Mouse (Mus musculus) CH12.LX (cell line): ENCODE results near the gene Ogdhl. TPM values are rescaled to one million over a fixed set of nuclear protein-coding genes. Genes with fewer than 3 reads are reported as not detected.

ENCODE experiments used
- DNase-seq: peaks from one replicate; pipeline ENCODE4 v3.0.0-alpha.2; 2013; ENCODE audit errors: extremely low read depth
- H3K27ac ChIP-seq: 2 replicates; pipeline ENCODE4 v1.5.1; 2012; ENCODE audit warnings: low read depth, mild to moderate bottlenecking, control low read depth, moderate library complexity; ENCODE audit not compliant: insufficient read depth
- H3K27me3 ChIP-seq: replicated peaks from 2 replicates; pipeline ENCODE3; 2012; ENCODE audit warnings: inconsistent platforms
- H3K36me3 ChIP-seq, 2 experiments: replicated peaks in 1 of 2; 2 replicates each; pipeline versions ENCODE3 to v1.6.1; 2012; ENCODE audit warnings: inconsistent platforms in 1 of 2, low read length in 1 of 2, mild to moderate bottlenecking in 1 of 2, mixed read lengths in 1 of 2, moderate library complexity in 1 of 2; ENCODE audit not compliant: control insufficient read depth in 1 of 2, insufficient read depth in 1 of 2
- H3K4me1 ChIP-seq, 2 experiments: 2 replicates each; pipeline ENCODE4 v1.6.1; 2012; ENCODE audit warnings: inconsistent platforms in 1 of 2, moderate library complexity in 1 of 2; ENCODE audit not compliant: insufficient read depth in 2 of 2, control insufficient read depth in 1 of 2
- H3K4me2 ChIP-seq: 2 replicates; pipeline ENCODE4 v1.6.1; 2012; ENCODE audit warnings: low read depth, mild to moderate bottlenecking, control low read depth; ENCODE audit not compliant: poor library complexity, insufficient read depth, severe bottlenecking
- H3K4me3 ChIP-seq, 3 experiments: fragments of 150-350 bp in 1 of 3; sonication (generic) in 1 of 3; replicated peaks in 1 of 3; 2 replicates each; pipeline versions ENCODE3 to v1.5.1; 2011 to 2012; ENCODE audit warnings: low read depth in 2 of 3, low read length in 2 of 3, mild to moderate bottlenecking in 2 of 3, moderate library complexity in 2 of 3, control low read depth in 1 of 3, improper control_type of control experiment in 1 of 3, inconsistent platforms in 1 of 3, mixed read lengths in 1 of 3; ENCODE audit not compliant: poor library complexity in 1 of 3
- H3K79me2 ChIP-seq: replicated peaks from 2 replicates; pipeline ENCODE4 v1.6.1; 2012; ENCODE audit warnings: mild to moderate bottlenecking, moderate library complexity; ENCODE audit not compliant: control insufficient read depth, poor library complexity, insufficient read depth, severe bottlenecking; ENCODE audit errors: extremely low read depth
- H3K9ac ChIP-seq: 2 replicates; pipeline ENCODE4 v1.6.1; 2012; ENCODE audit warnings: low read depth, mild to moderate bottlenecking, control low read depth, moderate library complexity; ENCODE audit not compliant: insufficient read depth
- H3K9me3 ChIP-seq: replicated peaks from 2 replicates; pipeline ENCODE3; 2012; ENCODE audit warnings: low read length, inconsistent platforms, mixed read lengths
- CHD2 ChIP-seq: IDR thresholded peaks from 2 replicates; pipeline ENCODE4 v1.6.1; 2011; ENCODE audit warnings: low read length, improper control_type of control experiment
- CTCF ChIP-seq, 2 experiments: IDR thresholded peaks in 1 of 2; conservative IDR thresholded peaks in 1 of 2; 2 replicates each; pipeline ENCODE4 v1.5.1; 2011 to 2012; ENCODE audit warnings: low read depth in 2 of 2, low read length in 2 of 2, improper control_type of control experiment in 1 of 2, inconsistent platforms in 1 of 2, mild to moderate bottlenecking in 1 of 2, moderate library complexity in 1 of 2
- E2F4 ChIP-seq: IDR thresholded peaks from 2 replicates; pipeline ENCODE4 v1.6.1; 2011; ENCODE audit warnings: low read depth, low read length, improper control_type of control experiment; ENCODE audit not compliant: insufficient replicate concordance
- ELF1 ChIP-seq: IDR thresholded peaks from 2 replicates; pipeline ENCODE4 v1.6.1; 2014; ENCODE audit warnings: low read depth, mild to moderate bottlenecking, inconsistent platforms, low read length, improper control_type of control experiment
- EP300 ChIP-seq: IDR thresholded peaks from 2 replicates; pipeline ENCODE4 v1.6.1; 2011; ENCODE audit warnings: low read length, improper control_type of control experiment
- JUN ChIP-seq: IDR thresholded peaks from 2 replicates; pipeline ENCODE4 v1.6.1; 2011; ENCODE audit warnings: low read depth, mild to moderate bottlenecking, low read length, improper control_type of control experiment, moderate library complexity; ENCODE audit not compliant: insufficient read depth
- JUND ChIP-seq: conservative IDR thresholded peaks from 2 replicates; pipeline ENCODE4 v1.6.1; 2011; ENCODE audit warnings: low read depth, low read length, improper control_type of control experiment
- MAFK ChIP-seq: IDR thresholded peaks from 2 replicates; pipeline ENCODE4 v1.6.1; 2011; ENCODE audit warnings: low read length, improper control_type of control experiment; ENCODE audit not compliant: insufficient replicate concordance
- MAX ChIP-seq: IDR thresholded peaks from 2 replicates; pipeline ENCODE4 v1.6.1; 2011; ENCODE audit warnings: low read length, improper control_type of control experiment
- MAZ ChIP-seq: IDR thresholded peaks from 2 replicates; pipeline ENCODE4 v1.6.1; 2012; ENCODE audit warnings: low read depth, mild to moderate bottlenecking, inconsistent platforms, low read length, improper control_type of control experiment, moderate library complexity
- MXI1 ChIP-seq: IDR thresholded peaks from 2 replicates; pipeline ENCODE4 v1.6.1; 2011; ENCODE audit warnings: mild to moderate bottlenecking, low read depth, low read length, improper control_type of control experiment
- MYC ChIP-seq: IDR thresholded peaks from 2 replicates; pipeline ENCODE4 v1.6.1; 2011; ENCODE audit warnings: low read depth, mild to moderate bottlenecking, improper control_type of control experiment, low read length
- NELFE ChIP-seq: IDR thresholded peaks from 2 replicates; pipeline ENCODE4 v1.6.1; 2011; ENCODE audit warnings: low read depth, low read length, improper control_type of control experiment
- PAX5 ChIP-seq: IDR thresholded peaks from 2 replicates; pipeline ENCODE4 v1.6.1; 2012; ENCODE audit warnings: low read length, inconsistent platforms, mixed read lengths
- POLR2A ChIP-seq: IDR thresholded peaks from 2 replicates; pipeline ENCODE4 v1.6.1; 2011; ENCODE audit warnings: low read depth, mild to moderate bottlenecking, improper control_type of control experiment, low read length
- RAD21 ChIP-seq: IDR thresholded peaks from 2 replicates; pipeline ENCODE4 v1.6.1; 2011; ENCODE audit warnings: low read depth, mild to moderate bottlenecking, low read length, improper control_type of control experiment, moderate library complexity
- RCOR1 ChIP-seq: conservative IDR thresholded peaks from 2 replicates; pipeline ENCODE4 v1.6.1; 2012; ENCODE audit warnings: low read depth, mild to moderate bottlenecking, inconsistent platforms, low read length, improper control_type of control experiment
- SMC3 ChIP-seq: IDR thresholded peaks from 2 replicates; pipeline ENCODE4 v1.6.1; 2011; ENCODE audit warnings: low read depth, low read length, improper control_type of control experiment
- TBP ChIP-seq: conservative IDR thresholded peaks from 2 replicates; pipeline ENCODE4 v1.6.1; 2011; ENCODE audit warnings: low read depth, low read length, improper control_type of control experiment
- UBTF ChIP-seq: IDR thresholded peaks from 2 replicates; pipeline ENCODE4 v1.6.1; 2012; ENCODE audit warnings: low read depth, mild to moderate bottlenecking, inconsistent platforms, low read length, improper control_type of control experiment, moderate library complexity
- USF2 ChIP-seq: conservative IDR thresholded peaks from 2 replicates; pipeline ENCODE4 v1.6.1; 2011; ENCODE audit warnings: low read depth, low read length, improper control_type of control experiment
- ZC3H11A ChIP-seq: IDR thresholded peaks from 2 replicates; pipeline ENCODE4 v1.6.1; 2012; ENCODE audit warnings: low read depth, mild to moderate bottlenecking, inconsistent platforms, low read length, improper control_type of control experiment
- ZMIZ1 ChIP-seq: IDR thresholded peaks from 2 replicates; pipeline ENCODE4 v1.6.1; 2012; ENCODE audit warnings: low read depth, mild to moderate bottlenecking, inconsistent platforms, low read length, improper control_type of control experiment
- ZNF384 ChIP-seq: IDR thresholded peaks from 2 replicates; pipeline ENCODE4 v1.6.1; 2012; ENCODE audit warnings: low read depth, low read length, improper control_type of control experiment, inconsistent platforms
- dilution Hi-C: fragments of 300-500 bp; cut with MboI; formaldehyde crosslinking; loops from 2 replicates; pipeline ENCODE4 v1.14.3; 2020; ENCODE audit warnings: low sequenced_read_pairs; ENCODE audit not compliant: extremely low pct_unique_long_range_greater_than_20kb, extremely low pct_ligation_motif_present
- in situ Hi-C: fragments of 300-500 bp; cut with MboI; formaldehyde crosslinking; loops from 3 replicates; pipeline ENCODE4 v1.14.3; 2019; ENCODE audit warnings: low sequenced_read_pairs, low pct_ligation_motif_present, low pct_unique_long_range_greater_than_20kb, mixed read lengths
- polyA plus RNA-seq: library from polyadenylated mRNA; unstranded; fragments of >175 nt; gene quantifications from 2 replicates; pipeline ENCODE4 v1.2.1, GENCODE M21; 2012; ENCODE audit warnings: low read depth; ENCODE audit not compliant: insufficient read length
- total RNA-seq, 2 experiments: library from RNA; depleted of rRNA; stranded (reverse); fragments of 300-350 nt in 1 of 2; fragments of >200 nt in 1 of 2; gene quantifications; 2 replicates each; pipeline ENCODE4 v1.2.3; 2012 to 2014

The Ogdhl gene
- total and polyA plus RNA-seq, 3 experiments = 1.4 to 11.1 (median 6.5) TPM

DNA sequence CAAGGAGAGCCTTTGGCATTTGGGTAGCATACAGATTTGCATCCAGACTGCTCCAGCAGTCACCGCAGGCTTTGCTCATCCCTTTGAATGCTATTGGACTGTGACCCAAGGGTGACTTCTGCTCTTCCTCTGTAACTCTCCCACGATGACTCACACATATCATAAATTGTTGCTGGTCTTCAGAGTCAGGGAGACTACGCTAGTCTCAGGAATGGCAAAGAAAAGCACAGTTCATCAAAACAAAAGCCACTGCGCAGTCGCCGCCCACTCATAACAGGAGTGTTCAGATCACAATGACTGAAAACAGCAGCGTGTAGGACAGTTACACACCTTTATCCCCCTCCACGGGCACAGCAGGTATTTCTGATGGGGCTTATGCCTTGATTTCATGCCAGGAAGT is 16.9 kb upstream of the Ogdhl start:
- no peak overlapping the region for H3K9ac ChIP-seq
- dilution Hi-C loops = no loop called here
- H3K27me3 ChIP-seq = no peaks in the 10 kb centered on the region
- no peaks in the 10 kb centered on the region for H3K79me2 ChIP-seq
- H3K27ac ChIP-seq = no peak overlapping the region
- H3K36me3 ChIP-seq = peaks cover 4 to 56% of the 10 kb centered on the region in 2 experiments
- H3K9me3 ChIP-seq = no peaks in the 10 kb centered on the region
- no peaks in the 10 kb centered on the region for H3K4me1 ChIP-seq
- TF ChIP-seq EP300 (no peak), ELF1 (no peak), ZMIZ1 (no peak), PAX5 (no peak), UBTF (no peak), POLR2A (no peak), MAX (no peak), JUN (no peak), JUND (no peak)
- TF ChIP-seq, all 38 proteins: peak for 0
- in situ Hi-C loops = no loop called here
- H3K4me2 ChIP-seq = no peak overlapping the region
- no peak overlapping the region for H3K4me3 ChIP-seq
- no peak for DNase-seq

- no peak overlapping the region for H3K4me2 ChIP-seq
- dilution Hi-C loops = no loop called here
- in situ Hi-C loops = no loop called here
- peaks cover 4 to 5% of the 10 kb centered on the region in 2 experiments; a peak in 1 of 4 replicates for H3K4me1 ChIP-seq
- peak; percentile 68 for TF ChIP-seq SMC3
- TF ChIP-seq CTCF (conservative IDR thresholded peaks at IDR 0.05 in 1 of 2, IDR thresholded peaks at IDR 0.05 in 1 of 2; ENCODE audit: low read depth in 2 of 2, low read length in 2 of 2) = peak; percentile 23 to 75; a peak in 3 of 4 replicates
- no peak for TF ChIP-seq JUND
- TF ChIP-seq NELFE = peak; percentile 35; the same call in 1 of the 2 replicates
- peak; percentile 62 for TF ChIP-seq RAD21
- no peak overlapping the region for H3K4me3 ChIP-seq
- no peak overlapping the region for H3K27ac ChIP-seq
- H3K9ac ChIP-seq = no peak overlapping the region
- H3K9me3 ChIP-seq = no peaks in the 10 kb centered on the region
- H3K27me3 ChIP-seq = no peaks in the 10 kb centered on the region
- no peaks in the 10 kb centered on the region for H3K79me2 ChIP-seq
- peak; percentile 46 for DNase-seq
- peaks cover under 1 to 24% of the 10 kb centered on the region in 2 experiments for H3K36me3 ChIP-seq
These were observed 11.9 kb upstream of the Ogdhl start for GRCm38 (mm10) chr14:32309876-32310275.

DNA sequence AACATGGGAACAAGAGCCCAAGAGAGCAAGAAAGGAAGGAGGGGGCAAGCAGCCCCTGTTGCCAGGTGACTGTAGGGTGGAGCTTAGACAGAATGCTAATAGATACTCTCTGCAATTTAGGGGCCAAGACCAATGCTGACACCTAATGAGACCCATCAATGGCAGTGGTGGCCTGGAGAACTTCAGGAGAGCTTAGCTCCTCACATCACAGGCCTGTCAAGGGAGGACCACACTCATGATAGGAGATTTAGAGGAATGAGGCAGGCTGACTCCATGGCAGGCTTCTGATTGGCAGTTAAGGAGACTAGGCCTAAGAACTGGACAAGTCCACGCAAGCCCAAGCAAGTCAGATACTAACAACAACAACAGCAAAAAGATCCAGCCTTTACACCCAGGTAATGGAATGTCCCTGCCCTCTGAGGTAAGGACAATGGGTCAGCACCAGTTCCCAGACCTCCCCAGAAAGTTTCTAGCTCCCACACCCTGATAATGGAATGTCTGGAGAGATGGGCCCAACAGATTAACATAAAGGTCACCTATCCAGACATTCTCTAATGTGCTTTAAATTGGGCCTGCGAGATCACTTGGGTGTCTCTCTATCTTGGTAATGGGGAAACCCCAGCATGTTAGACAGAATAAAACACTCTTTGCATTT is 10.3 kb upstream of the Ogdhl start:
- Histone ChIP-seq H3K36me3 (peaks cover 0 to 11% of the 10 kb centered on the region in 2 experiments), H3K27ac (no peak overlapping the region), H3K27me3 (no peaks in the 10 kb centered on the region), H3K4me2 (no peak overlapping the region), H3K9me3 (no peaks in the 10 kb centered on the region), H3K9ac (no peak overlapping the region), H3K4me1 (peaks cover 4 to 5% of the 10 kb centered on the region in 2 experiments; a peak in 1 of 4 replicates), H3K4me3 (no peak overlapping the region), H3K79me2 (no peaks in the 10 kb centered on the region)
- no peak for DNase-seq
- TF ChIP-seq ELF1 (no peak), MAZ (no peak), SMC3 (no peak), E2F4 (no peak), MYC (no peak), UBTF (no peak), MAX (no peak), TBP (no peak), EP300 (no peak), CHD2 (no peak), RCOR1 (no peak), ZNF384 (no peak), ZMIZ1 (no peak), ZC3H11A (no peak), MXI1 (no peak), PAX5 (no peak), USF2 (no peak), MAFK (no peak)
- dilution Hi-C loops (no loop called here), in situ Hi-C loops (no loop called here)
